Mouse (Mus musculus): ENCODE results near the gene Ocln.
"Not testable (repeated sequence)": the region's sequence is repeated elsewhere in the genome, so short reads cannot be mapped to it uniquely, and the experiment has no call there.

Ocln gene

DNA sequence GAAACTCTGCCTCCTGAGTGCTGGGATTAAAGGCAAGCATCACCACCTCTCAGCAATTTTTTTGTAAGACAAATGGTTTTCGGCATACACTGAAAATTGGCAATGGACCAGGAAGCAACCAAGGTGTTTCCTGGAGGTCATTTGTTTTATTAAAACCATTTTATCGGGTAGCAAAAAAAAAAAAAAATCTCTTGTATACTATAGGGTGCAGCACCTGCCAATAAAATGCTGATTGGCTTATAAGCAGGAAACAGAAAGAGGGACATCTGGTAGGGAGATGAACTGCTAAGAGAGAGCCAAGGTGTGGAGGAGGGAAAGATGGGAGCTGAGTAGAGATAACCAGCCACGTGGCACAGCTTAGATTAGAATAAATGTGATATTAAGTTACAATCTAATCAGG is 7.0 kb downstream of the Ocln start:
- DNase-seq (ENCODE audit: extremely low read depth, insufficient read length, low spot score), result no peak

DNA sequence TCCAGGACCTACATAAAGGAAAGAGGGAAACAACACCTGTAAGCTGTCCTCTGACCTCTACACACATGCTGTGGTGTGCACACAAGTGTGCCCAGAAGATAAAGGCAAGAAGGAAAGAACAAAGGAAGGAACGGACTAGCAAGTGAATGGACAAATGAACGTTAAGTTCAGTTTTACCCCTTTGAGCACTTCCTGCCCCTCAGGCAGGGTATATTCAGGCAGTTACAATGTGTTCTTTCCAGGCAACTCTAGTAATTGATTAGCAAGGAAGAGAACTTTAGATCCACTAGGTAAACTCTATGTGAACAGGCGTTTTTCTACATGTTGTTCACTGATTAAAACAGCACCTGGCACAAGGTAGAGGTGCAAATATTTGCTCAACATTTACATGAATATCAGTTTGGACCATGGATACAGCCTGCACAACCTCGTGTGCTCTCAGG is 8.3 kb downstream of the Ocln start:
- no peak for DNase-seq (ENCODE audit: extremely low read depth, insufficient read length, low spot score)

DNA sequence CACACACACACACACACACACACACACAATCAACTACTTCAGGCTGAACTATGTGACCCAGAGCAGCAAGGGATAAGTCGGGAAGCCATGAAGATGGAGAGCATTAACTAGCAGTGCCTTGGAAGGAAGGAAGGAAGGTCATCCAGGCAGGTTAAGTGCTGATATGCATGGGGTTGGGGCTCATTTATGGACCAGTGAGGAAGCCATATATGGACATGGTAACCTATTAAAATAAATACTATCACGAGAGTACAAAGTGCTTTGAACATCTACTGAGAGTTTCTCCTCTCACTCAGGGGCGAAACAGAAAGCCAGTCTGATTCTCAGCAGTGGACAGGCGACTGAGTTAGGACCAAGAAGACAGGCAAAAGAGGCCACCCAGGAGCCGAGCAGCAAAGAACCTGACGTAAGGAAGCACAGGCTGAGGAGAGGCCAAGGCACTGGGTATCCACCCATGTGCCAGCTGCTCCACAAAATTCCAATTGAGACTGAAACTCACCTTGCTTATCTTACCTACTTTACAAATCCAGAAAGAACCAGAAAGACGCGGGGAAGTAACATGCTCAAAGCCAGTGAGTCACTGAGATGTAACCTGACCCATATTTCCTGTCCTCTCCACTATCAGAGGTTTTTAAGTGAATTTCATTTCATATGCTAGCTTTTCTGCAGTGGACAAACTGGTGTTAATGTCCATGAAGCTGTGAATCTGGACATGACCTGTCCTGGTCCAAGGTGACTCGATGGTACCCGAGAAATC is 9.3 kb downstream of the Ocln start:
- DNase-seq (ENCODE audit: extremely low read depth, insufficient read length, low spot score), result peak; percentile 15

DNA sequence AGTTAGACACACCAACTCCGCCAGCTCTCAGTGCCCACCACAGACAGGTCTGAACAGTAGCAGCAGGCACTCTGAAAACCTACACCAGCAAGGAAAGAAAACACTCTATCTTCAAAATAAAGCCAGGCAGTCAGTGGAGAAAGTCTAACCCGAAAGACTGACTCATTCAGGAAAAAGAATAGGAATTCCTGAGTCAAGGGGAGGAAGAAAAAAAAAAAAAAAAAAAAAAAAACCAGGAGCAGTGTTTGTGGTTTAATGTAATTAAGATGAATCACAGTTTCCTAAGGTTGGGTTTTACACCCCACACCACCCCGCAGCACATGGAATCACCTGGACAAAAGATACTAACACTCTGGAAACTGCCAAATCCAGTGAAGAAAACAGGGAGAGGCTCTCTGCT is 16.4 kb downstream of the Ocln start:
- DNase-seq (ENCODE audit: extremely low read depth, insufficient read length, low spot score), result peak; percentile 35

DNA sequence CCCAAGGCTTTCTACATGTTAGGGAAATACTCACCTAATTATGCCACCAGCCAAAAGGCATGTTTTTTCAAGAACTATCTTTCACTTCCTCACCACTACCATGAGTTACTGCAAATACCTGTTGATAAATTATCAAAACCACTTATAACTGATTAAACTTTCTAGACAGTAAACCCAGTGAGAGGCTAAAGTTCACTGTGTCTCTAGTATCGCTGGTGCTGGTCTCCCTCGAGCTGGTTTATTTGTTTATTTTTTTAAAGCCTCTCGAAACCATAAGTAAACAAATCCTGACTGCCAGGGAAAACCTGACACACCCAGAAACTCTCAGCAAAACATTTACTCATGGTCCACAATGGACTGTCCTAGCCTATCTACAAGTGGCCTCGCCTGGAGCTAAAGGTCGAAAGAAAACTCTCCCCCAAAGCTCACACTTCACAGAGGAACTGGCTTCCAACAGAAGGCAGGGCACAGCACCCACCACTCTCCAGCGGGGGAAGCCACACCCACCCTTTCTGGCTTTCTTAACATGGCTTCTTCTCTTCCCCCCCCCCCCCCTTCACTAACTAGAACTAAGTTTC is 19.6 kb downstream of the Ocln start:
- DNase-seq (ENCODE audit: extremely low read depth, insufficient read length, low spot score), result no peak

DNA sequence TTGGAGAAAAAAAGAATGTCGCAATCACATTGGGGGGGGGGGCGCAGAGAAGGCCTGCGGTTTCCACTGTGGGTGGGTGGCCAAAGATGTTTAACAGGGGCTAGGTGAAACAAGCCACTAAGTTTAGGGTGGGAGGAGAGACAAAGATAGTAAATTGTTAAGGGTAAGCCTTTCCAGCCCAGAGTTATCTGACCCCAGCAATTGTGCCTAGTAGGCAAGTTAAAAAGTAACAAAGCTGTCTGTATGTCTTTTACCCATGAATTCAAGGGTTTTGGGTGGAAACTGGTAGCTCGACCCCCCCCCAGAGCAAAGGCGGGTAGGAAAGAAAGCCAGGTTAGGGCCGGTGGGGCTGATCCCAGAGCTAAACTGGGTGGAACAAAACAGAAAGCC is 25.9 kb downstream of the Ocln start:
- DNase-seq (ENCODE audit: extremely low read depth, insufficient read length, low spot score), result no peak

DNA sequence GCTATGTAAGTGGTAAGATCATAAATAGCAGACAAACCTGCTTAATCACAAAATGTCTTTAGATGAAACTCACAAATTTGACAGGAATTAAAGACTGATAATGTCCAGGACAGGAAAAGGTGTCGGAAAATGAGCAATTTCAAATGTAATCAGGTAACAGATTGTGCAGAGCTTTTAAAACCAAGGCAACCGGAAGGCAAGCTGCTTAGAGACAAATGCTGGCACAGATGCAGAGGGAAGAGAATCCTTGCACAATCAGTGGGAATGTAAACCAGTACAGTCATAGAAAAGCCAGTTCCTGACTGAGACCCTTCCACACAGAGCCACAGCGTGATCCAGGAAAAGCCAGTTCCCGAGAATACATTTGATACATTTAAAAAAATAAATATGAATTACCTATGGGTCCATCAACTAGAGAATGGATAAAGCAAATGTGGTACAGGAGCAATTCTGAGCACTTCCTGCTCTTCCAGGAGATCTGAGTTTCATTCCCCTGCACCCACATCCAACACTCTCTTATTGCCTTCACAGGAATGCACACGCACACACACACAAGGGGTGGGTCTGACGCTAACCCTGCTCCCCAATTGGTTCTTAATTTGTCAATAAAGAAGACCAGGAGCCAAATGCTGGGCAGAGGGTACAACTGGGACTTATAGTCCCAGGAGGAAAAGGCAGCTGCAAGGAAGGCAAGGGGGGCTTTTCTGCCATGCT is 26.4 kb downstream of the Ocln start:
- DNase-seq (ENCODE audit: extremely low read depth, insufficient read length, low spot score), result peak; percentile 31

DNA sequence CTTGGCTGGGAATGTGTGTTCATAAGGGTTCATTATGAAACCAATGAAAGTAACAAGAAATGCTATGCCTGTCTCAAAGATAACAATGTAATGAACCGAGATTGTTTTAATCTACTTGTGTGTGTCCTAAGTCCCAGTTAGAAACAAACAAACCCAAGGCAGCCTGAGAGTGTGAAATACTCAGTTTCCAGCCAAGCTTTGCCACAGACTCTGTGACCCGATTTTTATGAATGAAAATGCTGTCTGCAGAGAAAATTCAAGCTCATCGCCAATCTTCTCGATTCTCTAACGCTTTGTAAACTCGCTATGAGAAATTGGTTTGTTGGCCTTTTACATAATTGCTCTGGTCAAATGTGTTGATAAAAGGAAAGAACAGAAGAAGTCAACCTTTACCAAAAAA is 27.6 kb downstream of the Ocln start:
- DNase-seq (ENCODE audit: extremely low read depth, insufficient read length, low spot score), result no peak

DNA sequence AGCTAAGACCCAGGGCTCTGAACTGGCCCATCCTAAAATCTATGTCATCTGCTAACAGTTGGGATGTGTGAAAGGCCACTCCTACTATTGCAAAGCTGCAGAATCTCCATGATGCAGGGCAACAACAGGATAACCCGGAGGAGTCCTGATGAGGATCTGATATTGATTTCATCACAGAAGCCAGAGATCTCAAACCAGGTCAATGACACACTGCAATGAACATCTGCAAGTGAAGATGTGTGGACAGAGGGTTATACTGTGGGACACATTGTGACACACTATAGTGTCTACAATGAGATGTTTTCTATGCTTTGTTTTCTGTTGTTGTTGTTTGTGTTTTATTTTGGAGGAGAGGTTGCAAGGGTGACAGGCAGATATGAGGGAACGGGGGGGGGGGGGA is 28.8 kb downstream of the Ocln start:
- no peak for DNase-seq (ENCODE audit: extremely low read depth, insufficient read length, low spot score)

DNA sequence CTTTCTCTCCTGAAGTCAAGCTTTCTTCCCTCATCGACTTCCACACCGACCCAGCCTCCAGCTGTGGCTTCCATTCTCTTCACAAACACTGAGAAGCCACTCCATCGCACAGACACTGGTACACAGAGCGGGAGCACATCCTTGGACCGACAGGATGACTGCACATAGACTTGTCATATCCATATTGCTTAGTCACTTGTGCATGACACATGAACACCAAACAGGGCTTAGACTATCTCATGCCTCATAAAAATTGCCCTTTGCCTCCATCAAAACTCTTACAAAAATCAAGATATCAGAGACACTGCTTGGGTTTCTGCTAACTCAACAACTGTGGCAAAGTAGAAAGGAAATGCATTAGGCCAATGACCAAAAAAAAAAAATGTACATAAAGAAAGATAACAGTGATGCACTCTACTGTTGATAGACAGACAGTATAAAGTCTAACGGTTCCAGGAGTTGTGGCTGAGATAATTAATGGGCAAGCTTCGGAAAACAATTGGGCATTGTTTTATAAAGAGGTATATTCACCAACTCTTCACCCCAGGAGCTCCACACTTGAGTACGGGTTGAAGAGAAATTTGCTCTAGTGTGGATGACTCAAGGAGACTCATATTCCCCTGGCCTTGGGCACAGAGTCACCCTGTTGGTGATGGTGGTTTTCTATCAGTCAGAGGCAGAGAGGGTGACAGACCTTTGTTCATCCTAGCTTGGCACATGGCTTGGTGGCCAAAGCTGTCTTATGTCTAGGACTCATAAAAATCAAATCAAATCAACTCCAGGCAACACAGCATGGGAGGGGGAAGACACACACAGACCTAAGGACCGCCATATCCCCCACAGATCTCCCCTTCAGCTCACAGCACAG is 30.6 kb downstream of the Ocln start:
- DNase-seq (ENCODE audit: extremely low read depth, insufficient read length, low spot score), result no peak

DNA sequence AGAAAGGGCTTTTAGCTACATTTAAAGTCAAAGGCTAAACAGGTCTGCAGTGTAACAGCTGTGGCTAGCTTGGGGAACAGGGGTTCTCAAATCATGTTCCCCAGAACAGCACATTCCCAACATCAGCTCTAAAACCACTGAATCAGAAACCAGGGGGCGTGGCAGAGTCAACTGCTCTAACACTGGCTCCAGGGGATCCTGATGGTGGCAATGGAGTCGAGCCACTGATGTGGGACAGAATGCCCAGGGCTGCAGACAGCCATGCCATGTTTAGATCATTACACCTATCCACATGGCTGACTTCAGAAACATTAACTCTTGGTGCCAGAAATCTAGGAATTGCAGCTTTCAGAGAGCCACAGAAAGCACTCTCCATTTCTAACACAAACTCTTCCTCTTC is 33.4 kb downstream of the Ocln start:
- no peak for DNase-seq (ENCODE audit: extremely low read depth, insufficient read length, low spot score)

DNA sequence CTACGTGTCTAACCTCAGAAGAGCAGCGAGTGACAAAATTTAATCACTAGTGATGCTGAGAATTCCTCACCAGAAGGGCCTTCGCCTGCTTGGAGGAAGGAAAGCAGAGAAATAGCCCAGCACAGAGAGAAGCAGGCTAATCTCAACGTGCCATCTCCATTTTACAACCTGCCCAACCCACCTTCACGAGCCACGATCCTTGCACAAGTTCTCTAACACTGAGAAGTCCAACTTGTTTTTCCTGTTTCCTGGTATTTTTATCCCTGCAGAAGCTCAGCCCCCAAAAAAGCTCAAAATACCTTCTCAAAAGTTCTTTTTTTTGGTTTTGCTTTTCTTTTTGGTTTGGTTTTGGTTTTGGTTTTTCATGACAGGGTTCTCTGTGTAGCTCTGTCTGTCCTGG is 34.3 kb downstream of the Ocln start:
- DNase-seq (ENCODE audit: extremely low read depth, insufficient read length, low spot score), result no peak

DNA sequence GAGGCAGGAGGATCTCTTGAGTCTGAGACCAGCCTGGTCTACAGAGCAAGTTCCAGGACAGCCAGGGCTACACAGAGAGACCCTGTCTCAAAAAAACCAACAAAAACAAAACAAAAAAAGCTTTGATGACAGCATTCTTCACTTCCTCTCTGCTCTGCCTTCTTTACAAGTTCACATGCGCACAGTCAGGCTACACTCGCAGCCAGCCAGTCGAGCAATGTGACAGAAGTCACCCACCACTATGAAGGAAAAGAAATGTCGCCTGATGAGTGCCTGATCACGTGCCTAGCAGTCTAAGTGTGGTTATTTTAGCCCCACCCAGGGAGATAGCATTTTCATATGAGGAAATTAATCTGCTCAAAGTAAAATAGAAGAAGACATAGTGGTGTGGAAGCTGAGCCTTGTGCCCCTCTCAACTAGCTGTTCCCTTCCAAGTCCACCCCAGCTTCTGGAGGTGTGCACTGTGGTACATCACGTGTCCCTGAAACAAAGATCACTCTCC is 34.8 kb downstream of the Ocln start:
- DNase-seq (ENCODE audit: extremely low read depth, insufficient read length, low spot score), result no peak

DNA sequence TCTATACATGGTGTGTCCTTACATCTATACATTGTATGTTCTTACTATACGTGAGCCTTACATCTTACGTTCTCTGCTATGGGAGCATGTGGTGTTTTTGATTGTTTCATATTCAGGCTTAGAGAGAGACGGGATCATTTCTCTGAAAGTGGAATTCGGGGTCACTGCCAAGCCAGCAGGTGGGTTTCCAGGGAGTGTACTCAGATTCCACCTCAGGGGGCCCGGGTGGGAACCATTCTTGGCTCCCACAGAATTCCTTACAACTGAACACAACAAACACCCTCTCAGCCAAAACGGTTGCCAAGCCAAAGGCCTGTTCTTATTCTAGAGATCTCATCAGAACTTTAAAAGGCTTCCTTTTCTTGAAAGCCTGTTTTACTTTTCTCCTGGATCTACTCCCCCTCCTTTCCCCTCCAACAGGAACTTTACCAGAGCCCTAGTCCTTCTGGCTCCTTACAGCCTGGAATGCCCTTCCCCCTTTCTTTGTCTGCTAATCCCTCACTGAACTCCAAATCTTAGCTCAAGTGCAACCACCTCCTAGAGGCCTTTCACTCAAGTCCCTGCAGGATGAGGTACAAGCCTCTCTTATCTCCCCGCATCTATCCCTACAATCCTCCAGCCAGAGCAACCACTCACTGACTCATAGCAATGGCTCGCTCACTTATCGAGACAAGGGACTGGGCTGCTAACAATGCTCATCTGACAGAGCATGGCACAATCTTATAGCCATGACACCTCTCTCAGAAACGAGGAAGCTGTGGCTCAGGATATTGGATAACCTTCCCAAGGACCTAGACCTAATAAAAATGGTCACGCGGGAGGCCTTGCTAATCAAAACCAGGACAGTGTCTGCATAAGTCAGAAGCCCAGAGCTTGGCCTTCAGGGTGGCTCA is 36.1 kb downstream of the Ocln start:
- peak; percentile 49 for DNase-seq (ENCODE audit: extremely low read depth, insufficient read length, low spot score)

DNA sequence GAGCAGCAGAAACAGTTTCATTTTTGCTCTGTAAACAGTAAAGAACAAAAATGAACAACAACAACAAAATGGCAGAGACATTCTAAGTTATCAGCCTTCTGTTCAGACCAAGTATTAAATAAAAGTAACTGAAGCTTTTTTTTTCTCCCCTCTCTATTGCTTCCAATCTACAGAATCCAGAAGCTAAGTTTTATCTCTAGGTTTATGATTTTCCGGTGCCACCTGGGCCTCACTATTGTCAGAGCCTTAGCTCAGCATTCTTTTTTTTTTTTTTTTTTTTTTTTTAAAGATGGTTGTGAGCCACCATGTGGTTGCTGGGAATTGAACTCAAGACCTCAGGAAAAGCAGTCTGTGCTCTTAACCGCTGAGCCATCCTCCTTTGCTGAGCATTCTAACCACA is 39.7 kb downstream of the Ocln start:
- DNase-seq (ENCODE audit: extremely low read depth, insufficient read length, low spot score), result no peak

DNA sequence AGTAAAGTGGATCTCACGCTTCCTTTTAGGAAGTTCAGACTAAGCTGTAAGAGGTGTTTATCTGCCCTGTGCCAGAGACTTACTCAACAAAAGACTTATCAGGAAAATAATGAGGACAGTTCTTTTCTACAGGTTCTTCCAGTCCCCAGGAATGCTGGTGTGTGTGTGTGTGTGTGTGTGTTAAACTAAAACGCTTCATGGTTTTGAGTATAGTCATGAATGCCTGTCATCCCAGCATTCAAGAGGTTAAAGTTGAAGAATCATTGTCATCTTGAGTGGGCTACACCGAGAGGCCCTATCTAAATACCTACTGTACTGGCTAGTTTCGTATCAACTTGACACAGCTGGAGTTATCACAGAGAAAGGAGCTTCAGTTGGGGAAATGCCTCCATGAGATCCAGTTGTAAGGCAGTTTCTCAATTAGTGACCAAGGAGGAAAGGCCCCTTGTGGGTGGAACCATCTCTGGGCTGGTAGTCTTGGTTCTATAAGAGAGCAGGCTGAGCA is 40.6 kb downstream of the Ocln start:
- no peak for DNase-seq (ENCODE audit: extremely low read depth, insufficient read length, low spot score)

DNA sequence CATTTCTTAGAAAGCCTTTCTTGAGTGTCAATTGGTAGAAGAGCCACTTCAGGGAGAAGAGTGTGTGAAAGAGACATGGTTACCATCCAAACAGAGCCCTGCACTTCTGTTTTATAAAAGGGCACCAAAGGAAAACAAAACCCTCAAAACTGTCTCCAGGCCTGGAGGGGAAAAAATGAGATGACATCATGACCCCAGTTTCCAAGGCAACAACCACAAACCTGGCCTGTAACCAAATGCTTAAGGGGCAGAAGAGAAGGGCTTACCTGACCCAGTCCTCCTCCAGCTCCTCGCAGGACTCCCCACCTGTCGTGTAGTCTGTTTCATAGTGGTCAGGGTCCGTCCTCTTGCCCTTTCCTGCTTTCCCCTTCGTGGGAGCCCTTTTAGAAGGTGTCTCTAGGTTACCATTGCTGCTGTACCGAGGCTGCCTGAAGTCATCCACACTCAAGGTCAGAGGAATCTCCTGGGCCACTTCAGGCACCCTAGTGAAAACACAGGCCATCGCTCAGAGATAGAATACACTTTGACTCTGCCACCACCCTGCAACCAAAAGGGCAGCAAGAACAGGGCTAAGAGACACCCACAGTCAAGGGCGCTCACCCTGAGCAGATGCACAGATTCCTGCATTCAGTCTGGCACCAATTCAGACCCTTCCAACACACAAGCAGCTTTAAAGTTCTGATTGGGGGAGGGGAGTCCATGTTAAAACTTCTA is 41.2 kb downstream of the Ocln start:
- no peak for DNase-seq (ENCODE audit: extremely low read depth, insufficient read length, low spot score)

DNA sequence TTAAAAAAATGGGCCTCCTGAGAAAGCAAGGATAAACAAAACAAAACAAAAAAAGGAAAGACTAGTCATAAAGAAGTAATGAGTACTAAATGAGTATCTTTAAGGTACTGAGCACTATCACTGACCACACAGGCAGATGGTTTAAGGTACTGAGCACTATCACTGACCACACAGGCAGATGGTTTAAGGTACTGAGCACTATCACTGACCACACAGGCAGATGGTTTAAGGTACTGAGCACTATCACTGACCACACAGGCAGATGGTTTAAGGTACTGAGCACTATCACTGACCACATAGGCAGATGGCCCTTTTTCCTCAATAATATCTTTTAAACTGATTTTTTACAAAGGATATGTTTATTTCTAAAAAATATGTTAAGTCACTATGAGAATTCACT is 52.9 kb downstream of the Ocln start:
- DNase-seq (ENCODE audit: extremely low read depth, insufficient read length, low spot score), result not testable (repeated sequence)

DNA sequence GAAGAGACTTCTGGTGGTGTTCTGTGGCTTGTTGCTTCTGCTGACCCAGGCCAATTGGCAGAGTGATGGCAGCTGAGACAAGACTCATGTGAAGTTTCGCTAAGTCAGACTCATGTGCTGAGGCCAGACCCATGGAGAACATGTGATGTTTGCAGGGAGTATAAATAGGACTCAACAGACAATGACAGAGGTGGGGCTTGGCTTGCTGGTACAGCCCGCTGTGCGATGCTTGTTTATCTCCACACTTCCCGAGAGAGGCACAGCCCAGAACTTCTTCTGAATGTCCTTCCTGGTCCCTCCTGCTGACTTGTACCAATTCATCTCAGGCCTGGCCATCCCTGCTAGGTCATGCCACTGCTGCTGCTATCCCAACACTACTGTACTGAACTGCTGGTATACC is 57.2 kb downstream of the Ocln start:
- DNase-seq (ENCODE audit: extremely low read depth, insufficient read length, low spot score), result no peak
